Mouse (Mus musculus) NIH3T3 (cell line): ENCODE measurements around the gene Flt1.

Source experiments
- DNase-seq: peaks from one replicate; pipeline ENCODE4 v3.0.0-alpha.2; 2012; ENCODE audit warnings: low read depth

The Flt1 gene

DNA sequence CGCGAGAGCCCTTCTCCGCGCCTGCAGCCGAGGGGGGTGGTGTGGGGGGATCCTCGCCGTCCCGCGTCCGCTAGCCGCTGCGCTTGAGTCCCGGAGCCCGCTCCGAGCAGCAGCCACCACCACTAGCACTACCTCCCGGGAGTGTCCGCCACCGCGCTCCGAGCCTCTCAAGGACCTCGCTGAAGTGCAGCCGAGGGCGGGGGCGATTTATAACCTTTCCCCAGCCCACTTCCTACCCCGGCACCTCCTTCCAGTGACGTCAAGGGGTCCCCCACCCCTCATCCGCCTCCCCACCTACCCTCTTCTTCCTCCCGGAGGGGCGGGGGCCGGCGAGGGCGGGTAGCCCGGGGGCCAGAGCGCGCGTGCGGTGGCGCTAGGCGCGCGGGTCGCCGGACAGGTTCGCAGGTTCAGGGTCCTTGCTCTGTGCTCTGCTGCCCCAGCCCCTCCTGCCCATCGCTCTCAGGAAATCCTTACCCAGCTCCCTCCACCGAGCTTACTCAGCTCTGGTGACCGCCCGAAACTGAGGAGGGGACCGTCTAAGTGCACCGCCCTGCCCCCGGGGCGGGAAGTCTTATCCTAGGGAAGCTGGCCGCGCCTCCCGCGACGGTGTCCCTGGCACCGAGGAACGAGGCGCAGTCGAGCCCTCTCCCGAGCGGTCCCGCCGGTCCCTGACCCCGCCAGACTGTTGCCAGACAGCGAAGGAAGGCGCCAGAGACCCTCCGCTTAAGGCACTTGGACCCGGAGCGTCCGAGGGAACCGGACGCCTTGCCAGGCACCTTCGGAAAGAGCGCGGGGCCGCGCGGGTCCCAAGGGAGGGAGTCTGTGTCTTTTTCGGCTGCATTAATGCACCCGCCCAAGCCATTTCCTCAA lies at the start of gene Flt1:
Flt1 (minus strand) TSS at position 181 of the 870 bp plus-strand sequence.
- DNase-seq = no peak

DNA sequence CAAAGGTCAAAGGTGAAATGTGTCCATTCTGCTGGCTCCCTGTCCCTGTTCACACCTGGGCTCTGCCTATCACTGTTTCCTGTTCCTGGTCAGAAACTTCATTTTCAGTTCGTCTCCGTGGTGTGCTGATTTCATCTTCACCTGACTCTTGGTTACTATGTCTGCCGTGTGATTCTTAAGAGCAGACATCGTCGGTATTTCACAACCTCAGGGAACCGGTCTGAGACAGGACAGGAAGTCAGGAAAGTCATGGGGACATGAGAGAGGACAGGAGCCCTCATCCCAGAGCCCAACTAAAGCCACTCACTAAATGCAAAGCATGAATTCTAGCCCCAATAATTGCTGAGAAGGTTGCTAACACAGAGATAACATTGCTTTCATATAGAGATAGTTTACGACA lies 49.4 kb upstream of the Flt1 start:
- no peak for DNase-seq

DNA sequence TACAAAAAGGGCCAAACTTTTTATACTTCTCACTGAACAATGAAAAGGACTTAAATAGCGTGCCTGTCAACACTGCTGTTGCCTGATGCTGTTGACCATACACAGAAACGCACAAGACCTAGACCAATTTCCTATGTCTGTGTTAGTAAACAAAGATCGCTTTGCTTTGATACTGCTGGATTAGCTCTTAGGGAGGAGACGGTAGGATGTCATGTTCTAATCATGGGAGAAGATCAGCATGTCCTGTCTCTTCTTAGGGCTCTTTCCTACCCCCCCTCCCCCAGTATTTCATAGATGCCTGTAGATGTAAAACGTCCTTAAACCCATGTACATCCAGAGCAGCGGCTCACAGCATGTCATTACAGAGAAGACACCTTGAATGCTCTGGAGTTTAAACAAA lies 44.1 kb upstream of the Flt1 start:
- no peak for DNase-seq

DNA sequence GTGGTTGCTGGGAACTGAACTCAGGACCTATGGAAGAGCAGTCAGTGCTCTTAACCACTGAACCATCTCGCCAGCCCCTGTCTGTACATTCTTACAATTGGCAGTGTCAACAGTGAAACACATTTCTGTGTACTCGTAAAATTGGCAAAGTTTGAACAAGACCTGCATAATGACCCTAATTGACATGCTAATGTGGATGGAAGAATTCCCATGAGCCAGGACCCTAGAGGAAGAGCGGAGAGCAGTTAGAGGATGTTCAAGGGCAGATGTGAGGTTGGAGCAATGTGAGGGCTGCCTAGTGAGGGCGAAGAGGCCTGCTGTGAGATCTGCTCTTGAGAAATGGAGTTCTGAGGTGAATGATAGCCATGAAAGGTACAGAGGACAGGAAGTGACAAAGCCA lies 38.2 kb upstream of the Flt1 start:
- no peak for DNase-seq

DNA sequence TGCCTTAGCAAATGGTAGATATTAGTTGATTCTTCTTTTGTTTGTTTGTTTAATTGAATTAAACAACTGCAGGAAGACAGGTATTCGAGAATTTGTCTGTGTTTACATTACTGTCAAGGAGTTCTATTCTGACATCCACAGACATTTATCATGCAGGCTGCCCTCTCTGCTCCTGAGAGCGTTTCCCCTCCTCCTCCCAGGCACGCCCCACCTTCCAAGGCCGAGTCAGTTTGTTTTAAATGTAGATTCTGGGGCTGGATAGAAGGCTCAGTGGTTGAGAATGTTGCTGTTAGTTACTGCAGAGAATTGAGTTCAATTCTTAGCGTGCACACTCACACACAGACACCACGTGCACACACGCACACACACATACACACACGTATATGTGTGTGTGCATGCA lies 36.2 kb upstream of the Flt1 start:
- no peak for DNase-seq

DNA sequence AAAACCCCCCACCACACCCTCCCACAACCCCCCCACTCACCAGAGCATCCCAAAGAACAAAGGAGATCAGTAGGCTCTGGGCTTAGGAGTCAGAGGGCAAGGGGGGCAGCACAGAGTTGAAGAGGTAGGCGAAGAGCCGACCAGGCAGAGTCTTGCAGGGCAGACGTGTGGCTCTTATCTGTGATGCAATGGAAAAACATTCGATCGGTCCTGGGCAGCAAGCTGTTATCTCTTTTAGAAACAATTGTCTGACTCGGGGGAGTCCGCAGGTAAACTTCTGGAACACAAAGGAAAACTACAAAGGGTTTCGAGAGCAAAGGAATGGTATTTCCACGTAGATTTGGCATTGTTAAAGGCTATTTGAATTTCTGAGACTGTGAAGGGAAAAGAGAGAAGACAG lies 35.5 kb upstream of the Flt1 start:
- no peak for DNase-seq

DNA sequence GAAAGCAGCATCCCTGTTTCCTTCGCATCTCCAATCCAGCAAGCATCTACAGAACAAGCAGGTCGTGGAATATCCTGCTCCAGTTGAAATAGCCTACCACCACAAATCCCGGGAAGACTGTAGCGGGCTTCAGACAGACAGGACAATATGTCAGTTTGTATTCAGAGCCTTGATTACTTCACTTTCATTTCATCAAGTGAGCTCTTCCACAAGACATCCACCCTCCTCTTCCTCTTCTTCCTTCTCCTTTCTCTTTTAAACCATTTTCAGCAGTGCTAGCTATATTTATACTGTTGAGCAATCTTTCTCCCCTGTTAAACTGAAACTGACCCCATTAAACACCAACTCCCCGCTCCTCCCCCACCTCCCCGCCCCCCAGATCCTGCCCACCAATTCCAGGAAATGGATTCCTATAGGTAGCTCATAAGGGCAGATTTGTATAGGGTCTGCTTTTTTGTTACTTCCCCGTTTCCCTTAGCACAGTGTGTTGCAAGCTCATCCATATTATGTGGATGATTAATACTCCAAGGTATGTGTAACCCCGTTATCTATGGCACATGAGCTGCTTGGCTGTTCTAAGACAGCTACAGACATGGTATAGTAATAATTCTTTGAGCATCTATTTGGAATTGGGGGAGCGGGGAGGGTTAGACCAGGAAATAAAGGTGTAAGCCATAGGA lies 33.0 kb upstream of the Flt1 start:
- peak; percentile 24 for DNase-seq

DNA sequence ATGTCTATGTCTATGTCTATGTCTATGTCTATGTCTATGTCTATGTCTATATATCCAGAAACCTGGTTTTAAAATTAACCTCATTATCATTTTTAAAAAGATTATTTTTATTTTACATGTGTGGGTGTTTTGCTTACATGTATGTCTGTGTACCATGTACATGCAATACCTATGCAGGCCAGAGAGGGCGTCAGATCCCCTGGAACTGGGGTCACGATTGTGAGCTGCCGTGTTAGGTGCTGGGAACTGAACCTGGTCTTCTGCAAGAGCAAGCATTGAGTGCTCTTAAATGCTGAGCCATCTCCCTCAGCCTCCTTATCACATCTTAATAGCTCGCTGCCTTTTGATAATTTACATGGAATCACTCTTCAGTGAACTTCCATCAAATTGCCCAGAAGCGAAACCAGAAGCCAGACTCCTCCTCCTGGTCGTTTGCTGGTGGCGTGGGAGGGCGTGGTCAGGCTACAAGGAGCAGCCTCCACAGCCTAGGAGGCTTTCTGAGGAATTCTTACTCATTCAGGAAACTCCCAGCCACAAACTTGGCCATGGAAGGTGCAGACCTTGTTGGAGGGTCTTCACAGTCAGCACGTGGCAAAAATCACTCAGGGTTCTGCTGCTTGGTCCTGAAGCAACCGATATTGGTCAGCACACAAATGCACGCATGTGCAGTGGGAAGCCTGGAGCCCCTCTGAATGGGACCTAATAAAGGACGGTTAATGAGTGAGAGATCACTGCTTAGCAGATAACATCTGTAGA lies 32.2 kb upstream of the Flt1 start:
- DNase-seq = peak; percentile 57

DNA sequence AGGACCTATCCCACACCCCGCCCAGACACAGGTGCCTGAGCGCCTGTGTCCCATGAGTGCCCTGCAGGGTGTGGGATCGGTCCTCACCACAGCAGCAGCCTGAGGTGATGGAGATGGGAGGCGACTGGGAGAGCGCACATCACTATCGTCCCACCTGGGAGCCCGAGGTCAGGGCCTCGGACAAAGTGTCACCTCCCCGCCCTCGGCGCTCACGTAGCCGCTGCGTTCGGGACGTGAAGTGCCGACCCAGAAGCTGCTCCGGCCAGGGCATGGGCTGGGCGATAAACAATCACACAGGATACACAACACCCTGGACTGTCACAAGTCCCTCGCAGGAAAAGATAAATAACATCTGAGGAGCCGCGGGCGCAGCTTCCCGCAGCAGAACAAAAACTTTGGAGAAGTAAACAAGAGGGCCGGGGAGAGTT lies 27.1 kb upstream of the Flt1 start:
- no peak for DNase-seq

DNA sequence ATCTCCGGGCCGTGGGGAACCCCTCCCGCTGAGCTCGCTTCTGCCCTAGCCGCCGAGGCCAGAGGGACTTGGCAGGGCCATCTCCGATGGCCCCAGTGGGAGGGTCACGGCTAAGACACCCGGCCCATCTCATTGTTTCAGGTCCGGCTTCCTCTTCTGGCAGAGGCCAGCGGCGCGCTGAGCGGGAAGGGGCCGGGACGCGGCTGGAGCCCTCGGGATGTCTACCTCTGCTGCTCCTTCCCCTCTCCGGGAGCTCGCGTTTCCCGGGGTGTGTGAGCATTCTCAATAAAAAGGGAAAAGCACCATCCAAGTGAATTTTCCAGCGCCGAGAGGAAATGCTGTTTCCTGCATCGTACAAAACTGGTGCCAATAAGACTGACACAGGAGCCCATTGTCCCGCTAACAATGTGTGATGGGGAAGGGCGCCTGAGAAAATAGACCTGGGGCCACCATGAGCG lies 25.9 kb upstream of the Flt1 start:
- DNase-seq = no peak

DNA sequence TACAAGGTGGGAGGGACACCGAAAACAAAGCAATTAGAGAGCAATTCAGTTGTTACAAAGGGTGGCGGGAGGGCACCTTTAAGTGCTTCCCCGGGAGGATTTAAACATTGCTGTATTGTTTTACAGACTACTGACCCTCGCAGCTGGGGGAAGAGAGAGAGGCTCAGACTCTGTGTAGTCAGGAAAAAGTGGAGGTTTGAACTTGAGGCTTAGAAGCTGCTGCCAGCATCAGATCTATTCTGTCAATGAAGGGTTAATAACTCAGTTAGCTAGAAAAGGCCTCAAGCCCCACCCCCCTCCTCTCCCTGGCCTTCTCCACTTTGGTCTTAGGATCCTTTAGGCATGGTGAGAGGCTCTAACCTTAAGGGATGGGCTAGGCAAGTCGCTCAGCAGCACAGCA lies 24.2 kb upstream of the Flt1 start:
- DNase-seq = no peak

DNA sequence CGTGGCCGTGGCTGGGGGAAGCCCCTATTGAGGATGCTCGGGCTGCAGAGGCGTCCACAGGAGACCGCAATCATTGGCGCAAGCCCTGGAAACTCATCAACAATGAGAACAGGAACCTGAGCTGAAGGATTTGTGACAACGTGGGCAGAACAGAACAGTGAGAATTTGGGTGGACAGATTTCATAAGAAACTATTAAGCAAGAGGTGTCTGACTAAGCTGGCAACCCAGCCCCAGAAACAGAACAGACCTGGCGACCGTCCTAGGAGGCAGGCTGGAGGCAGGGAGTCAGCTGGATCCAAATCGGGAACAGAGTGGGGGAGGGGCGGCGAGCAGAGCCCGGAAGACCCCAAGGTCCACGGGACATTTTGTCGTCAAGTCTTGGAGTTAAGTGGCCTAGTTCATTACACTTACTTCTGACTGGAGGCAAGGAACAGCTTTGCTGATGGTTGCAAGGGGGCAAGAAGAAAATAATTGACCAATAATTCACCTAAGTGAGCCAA lies 22.3 kb upstream of the Flt1 start:
- peak; percentile 96 for DNase-seq

DNA sequence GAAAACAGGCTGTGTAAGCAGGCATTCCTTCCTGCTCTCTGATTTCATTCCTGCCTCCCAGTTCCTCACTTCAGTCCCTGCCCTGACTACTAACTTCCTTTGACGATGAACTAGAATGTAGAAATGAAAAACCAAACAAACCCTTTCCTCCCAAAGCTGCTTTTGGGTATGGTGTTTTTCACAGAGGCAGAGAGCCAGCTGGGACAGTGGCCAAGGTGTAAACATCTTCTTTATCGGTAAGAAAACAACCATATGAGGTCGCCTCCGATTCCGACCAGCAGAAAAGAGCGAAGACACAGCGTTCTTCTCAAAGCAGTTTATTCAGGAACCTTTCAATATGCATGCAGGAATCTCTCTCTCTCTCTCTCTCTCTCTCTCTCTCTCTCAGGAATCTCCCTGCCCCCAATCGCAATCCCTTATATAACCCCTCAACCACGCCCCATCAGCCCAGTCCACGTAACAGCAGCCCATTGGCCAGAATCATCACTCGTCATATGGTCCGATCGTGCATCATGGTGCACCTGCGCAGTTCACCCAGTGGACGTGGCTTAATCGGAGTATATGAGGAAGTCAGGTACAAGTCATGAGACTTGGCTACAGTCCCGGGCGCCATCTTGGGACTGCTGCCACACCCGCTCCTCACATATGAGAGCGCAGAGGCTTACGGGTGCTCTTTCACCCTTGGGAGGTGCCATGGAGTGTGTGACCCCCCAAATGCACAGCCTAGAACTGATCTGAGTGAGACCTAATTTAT lies 19.3 kb upstream of the Flt1 start:
- DNase-seq = peak; percentile 45

DNA sequence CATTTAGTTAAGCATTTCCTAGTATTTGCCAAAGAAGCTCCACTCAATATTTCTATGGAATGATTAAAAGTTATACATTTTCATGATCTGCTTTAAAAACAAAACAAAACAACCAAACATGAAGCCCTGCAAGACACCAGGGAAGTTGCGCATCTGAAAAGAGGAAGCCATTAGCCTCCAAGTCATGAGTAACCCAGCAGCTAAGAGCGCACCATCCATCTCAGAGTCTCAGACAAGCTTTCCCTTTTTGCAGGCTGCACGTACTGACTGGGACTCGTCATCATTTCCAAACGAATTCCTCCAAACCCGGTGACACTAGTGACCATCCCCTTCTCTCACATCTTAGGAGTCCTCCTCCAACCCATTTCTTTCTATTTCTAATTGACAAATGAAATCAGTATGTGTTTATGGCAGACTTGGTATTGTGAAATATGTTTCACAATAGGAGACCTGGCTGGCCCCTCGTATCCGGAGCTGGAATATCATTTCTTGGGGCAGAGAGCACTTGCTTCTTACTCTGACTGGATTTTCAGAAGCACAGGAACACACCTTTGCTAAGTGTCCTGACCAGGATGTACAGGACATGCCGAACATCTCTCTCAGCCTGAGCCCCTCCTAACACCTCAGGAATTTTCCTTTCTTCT lies 16.8 kb upstream of the Flt1 start:
- DNase-seq = peak; percentile 66

DNA sequence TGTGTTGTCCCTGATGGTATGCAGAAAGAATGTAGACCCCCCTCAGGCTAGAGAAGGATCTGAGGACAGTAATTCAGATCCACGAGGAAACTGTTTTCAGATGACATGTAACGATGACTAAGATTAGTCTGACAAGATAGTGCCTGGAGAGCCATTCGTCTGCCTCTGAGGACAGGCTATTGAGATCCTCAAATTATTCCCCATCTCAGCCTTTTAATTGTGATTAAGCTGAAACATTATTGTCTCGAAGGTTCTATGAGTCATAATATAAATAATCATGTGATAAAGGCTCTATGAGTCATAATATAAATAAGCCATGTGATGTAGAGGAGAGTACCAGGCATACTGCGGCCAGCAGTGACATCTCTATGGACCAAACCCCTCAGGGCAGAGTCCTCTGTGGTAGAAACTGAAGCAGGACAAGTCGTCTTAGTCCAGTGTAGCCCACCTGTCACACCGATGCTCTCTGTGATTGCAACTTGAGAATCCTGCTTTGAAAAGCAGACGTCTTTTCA lies 11.0 kb upstream of the Flt1 start:
- peak; percentile 31 for DNase-seq

DNA sequence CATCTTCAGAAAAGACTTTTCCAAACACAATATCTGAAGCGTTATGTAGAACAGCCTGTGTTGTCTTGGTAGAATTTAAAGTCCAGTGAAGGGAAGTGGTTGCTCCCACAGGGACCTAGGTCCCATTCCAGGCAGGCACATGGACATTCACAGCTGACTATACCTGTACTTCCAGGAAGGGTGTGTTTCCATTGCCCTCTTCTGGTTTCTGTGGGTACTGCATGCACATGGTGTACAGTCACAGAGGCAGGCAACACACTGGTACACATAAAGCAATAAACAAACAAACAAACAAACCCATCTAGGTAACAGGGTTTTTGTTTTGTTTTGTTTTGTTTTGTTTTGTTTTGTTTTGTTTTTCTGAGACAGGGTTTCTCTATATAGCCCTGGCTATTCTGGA lies 7.9 kb upstream of the Flt1 start:
- peak; percentile 52 for DNase-seq

DNA sequence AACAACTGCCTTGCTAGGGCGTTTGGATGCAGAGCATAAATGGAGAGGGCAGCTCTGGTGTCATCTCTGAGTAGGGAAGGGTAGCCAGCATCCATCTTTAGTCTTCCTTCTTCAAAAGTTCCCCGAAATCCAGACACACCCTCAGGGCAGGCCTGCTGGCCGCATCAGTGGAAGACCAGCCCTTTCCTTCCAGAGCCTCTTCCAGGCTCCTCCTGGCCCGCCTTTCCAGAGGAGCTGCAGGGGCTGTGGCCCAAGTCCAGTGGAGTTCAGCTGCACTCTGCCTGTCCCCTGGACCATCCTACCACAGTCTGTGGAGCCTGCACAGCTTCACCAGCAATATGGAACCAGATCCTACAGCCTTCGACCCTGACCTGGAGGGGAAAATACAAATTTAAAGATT lies 7.1 kb upstream of the Flt1 start:
- DNase-seq = no peak

DNA sequence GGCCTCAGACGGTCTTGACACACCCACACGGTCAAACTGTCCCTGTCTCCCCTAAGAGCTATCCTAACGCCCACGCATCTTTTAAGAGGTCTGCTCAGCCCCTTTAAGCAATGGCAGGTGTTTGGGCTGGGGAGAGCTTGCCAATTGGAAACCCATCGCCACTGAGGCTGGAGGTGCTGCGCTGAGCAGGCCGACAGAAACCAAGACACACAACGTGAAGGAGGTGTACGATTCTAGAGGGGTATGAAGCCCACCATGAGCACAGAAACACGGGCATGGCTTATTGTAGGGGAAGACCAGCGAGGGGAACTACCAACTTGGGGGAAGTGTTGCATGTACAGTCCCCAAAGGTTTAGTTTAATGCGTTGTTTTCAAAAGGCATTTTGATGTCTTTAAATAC lies 1.7 kb upstream of the Flt1 start:
- DNase-seq = no peak

DNA sequence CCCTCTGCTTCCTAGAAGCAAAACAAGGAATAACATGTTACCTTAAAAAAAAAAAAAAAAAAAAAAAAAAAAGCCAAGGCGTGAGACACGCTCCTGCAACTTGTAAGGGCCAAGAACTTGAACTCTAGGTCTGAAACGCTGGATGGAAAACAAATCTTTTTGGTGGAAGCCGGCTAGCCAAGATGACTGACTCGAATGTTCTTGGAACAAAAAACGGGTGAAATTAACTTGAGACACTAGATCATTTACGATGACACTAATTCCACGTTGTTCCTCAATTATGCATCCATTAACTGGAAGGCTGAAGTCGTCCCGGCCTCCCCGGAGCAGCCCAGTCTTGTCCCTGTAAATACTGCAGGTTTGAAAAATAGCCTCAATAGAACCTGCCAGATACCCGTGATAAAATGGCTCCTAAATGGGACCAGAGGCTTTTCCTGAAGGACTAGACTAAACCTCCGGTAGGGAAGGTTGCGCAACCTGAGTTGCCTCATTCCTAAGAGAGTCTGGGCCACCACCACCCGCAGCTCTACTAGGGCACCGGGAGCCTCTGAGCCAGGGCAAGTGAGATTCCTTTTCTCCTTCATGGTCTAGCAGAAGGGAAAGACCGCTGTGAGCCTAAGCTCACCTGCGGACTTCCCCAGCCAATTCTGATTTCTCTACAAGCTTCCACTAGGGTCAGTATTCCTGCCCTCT lies 1.0 kb upstream of the Flt1 start:
- DNase-seq = no peak
